Mouse (Mus musculus): ENCODE results near the gene Gsto2.

The Gsto2 gene

GRCm38 (mm10) chr19:47915251-47915650, 49.9 kb downstream of the Gsto2 start:
- no peak for ATAC-seq (ENCODE audit: insufficient number of reproducible peaks, low FRiP score, low TSS enrichment)

- no peak for ATAC-seq (ENCODE audit: insufficient number of reproducible peaks, low FRiP score, low TSS enrichment)
Measured at GRCm38 (mm10) chr19:47917396-47917795, 52.1 kb downstream of the Gsto2 start.

GRCm38 (mm10) chr19:47918016-47918415, 52.7 kb downstream of the Gsto2 start:
- no peak for ATAC-seq (ENCODE audit: insufficient number of reproducible peaks, low FRiP score, low TSS enrichment)

- ATAC-seq (ENCODE audit: insufficient number of reproducible peaks, low FRiP score, low TSS enrichment), result no peak
Measured at GRCm38 (mm10) chr19:47918455-47919101, 53.2 kb downstream of the Gsto2 start.

GRCm38 (mm10) chr19:47919126-47919965, 54.0 kb downstream of the Gsto2 start, which contains the start of the genes Cfap43 and Itprip:
Gene Cfap43, minus strand, starts transcription at chr19:47919287.
Gene Itprip, minus strand, starts transcription at chr19:47919299.
- peak; percentile 36; the same call in 1 of the 2 replicates for ATAC-seq (ENCODE audit: insufficient number of reproducible peaks, low FRiP score, low TSS enrichment)

- ATAC-seq (ENCODE audit: insufficient number of reproducible peaks, low FRiP score, low TSS enrichment), result no peak
Measured at GRCm38 (mm10) chr19:47919966-47920375, 54.6 kb downstream of the Gsto2 start.

GRCm38 (mm10) chr19:47925819-47926218, 60.5 kb downstream of the Gsto2 start:
- ATAC-seq (ENCODE audit: insufficient number of reproducible peaks, low FRiP score, low TSS enrichment), result no peak

GRCm38 (mm10) chr19:47927032-47927431, 61.7 kb downstream of the Gsto2 start:
- ATAC-seq (ENCODE audit: insufficient number of reproducible peaks, low FRiP score, low TSS enrichment), result no peak

- no peak for ATAC-seq (ENCODE audit: insufficient number of reproducible peaks, low FRiP score, low TSS enrichment)
Measured at GRCm38 (mm10) chr19:47929043-47929442, 63.7 kb downstream of the Gsto2 start.

GRCm38 (mm10) chr19:47931982-47932638, 66.8 kb downstream of the Gsto2 start:
- ATAC-seq (ENCODE audit: insufficient number of reproducible peaks, low FRiP score, low TSS enrichment), result peak; percentile 58; the same call in 1 of the 2 replicates

GRCm38 (mm10) chr19:47934146-47934545, 68.8 kb downstream of the Gsto2 start:
- no peak for ATAC-seq (ENCODE audit: insufficient number of reproducible peaks, low FRiP score, low TSS enrichment)

- ATAC-seq (ENCODE audit: insufficient number of reproducible peaks, low FRiP score, low TSS enrichment), result no peak
Measured at GRCm38 (mm10) chr19:47934636-47935238, 69.4 kb downstream of the Gsto2 start.

- no peak for ATAC-seq (ENCODE audit: insufficient number of reproducible peaks, low FRiP score, low TSS enrichment)
Measured at GRCm38 (mm10) chr19:47935530-47935929, 70.2 kb downstream of the Gsto2 start.
